Mouse (Mus musculus) myocyte (in vitro differentiated cells): ENCODE measurements around the gene Ankrd31. TPM values are rescaled to one million over a fixed set of nuclear protein-coding genes. Genes with fewer than 3 reads are reported as not detected.

ENCODE experiments used
- H3K27me3 ChIP-seq: one replicate; pipeline ENCODE4 v1.6.1; 2011; ENCODE audit not compliant: control insufficient read depth, insufficient read depth, insufficient read length
- H3K36me3 ChIP-seq: one replicate; pipeline ENCODE4 v1.6.1; 2011; ENCODE audit not compliant: control insufficient read depth, insufficient read depth
- H3K4me2 ChIP-seq: one replicate; pipeline ENCODE4 v1.6.1; 2011; ENCODE audit warnings: low read depth, control low read depth
- H3K4me3 ChIP-seq: one replicate; pipeline ENCODE4 v1.5.1; 2011; ENCODE audit warnings: mild to moderate bottlenecking, control low read depth, moderate library complexity
- H3K79me2 ChIP-seq: one replicate; pipeline ENCODE4 v1.6.1; 2011; ENCODE audit not compliant: control insufficient read depth, insufficient read depth
- H3ac ChIP-seq: one replicate; pipeline ENCODE4 v1.6.1; 2011; ENCODE audit not compliant: control insufficient read depth, insufficient read length
- CEBPB ChIP-seq: IDR thresholded peaks from 2 replicates; pipeline ENCODE4 v1.6.1; 2011; ENCODE audit warnings: mild to moderate bottlenecking, moderate library complexity; ENCODE audit not compliant: poor library complexity, insufficient read depth, severe bottlenecking
- E2F4 ChIP-seq: IDR thresholded peaks from one replicate; pipeline ENCODE4 v1.6.1; 2011; ENCODE audit warnings: mild to moderate bottlenecking, control low read depth, moderate library complexity; ENCODE audit not compliant: insufficient read depth
- MAX ChIP-seq: IDR thresholded peaks from one replicate; pipeline ENCODE4 v1.6.1; 2011; ENCODE audit warnings: low read depth, mild to moderate bottlenecking, control low read depth
- MYOD1 ChIP-seq, 3 experiments: IDR thresholded peaks; one replicate each; pipeline ENCODE4 v1.6.1; 2011; ENCODE audit warnings: control low read depth in 2 of 3, low read depth in 2 of 3, mild to moderate bottlenecking in 2 of 3, moderate library complexity in 1 of 3; ENCODE audit not compliant: insufficient read length in 2 of 3, control insufficient read depth in 1 of 3
- MYOG ChIP-seq, 3 experiments: IDR thresholded peaks; one replicate each; pipeline ENCODE4 v1.6.1; 2011; ENCODE audit warnings: control low read depth in 2 of 3, low read depth in 2 of 3, mild to moderate bottlenecking in 2 of 3; ENCODE audit not compliant: insufficient read length in 2 of 3, control insufficient read depth in 1 of 3, insufficient read depth in 1 of 3
- POLR2A ChIP-seq: IDR thresholded peaks from one replicate; pipeline ENCODE4 v1.6.1; 2011; ENCODE audit warnings: low read depth, mild to moderate bottlenecking, control low read depth, moderate library complexity; ENCODE audit not compliant: insufficient read length
- POLR2AphosphoS2 ChIP-seq: IDR thresholded peaks from one replicate; pipeline ENCODE4 v1.6.1; 2011; ENCODE audit warnings: low read depth, control low read depth; ENCODE audit not compliant: insufficient read length
- REST ChIP-seq: IDR thresholded peaks from one replicate; pipeline ENCODE4 v1.6.1; 2011; ENCODE audit warnings: mild to moderate bottlenecking, control low read depth, moderate library complexity; ENCODE audit not compliant: insufficient read depth, insufficient read length
- SRF ChIP-seq: IDR thresholded peaks from one replicate; pipeline ENCODE4 v1.6.1; 2011; ENCODE audit warnings: low read depth; ENCODE audit not compliant: control insufficient read depth, insufficient read length
- TCF12 ChIP-seq: IDR thresholded peaks from one replicate; pipeline ENCODE4 v1.6.1; 2011; ENCODE audit warnings: mild to moderate bottlenecking, control low read depth; ENCODE audit not compliant: poor library complexity, insufficient read depth, severe bottlenecking
- TCF3 ChIP-seq: IDR thresholded peaks from one replicate; pipeline ENCODE4 v1.6.1; 2011; ENCODE audit warnings: low read depth, control low read depth; ENCODE audit not compliant: insufficient read length
- USF1 ChIP-seq: IDR thresholded peaks from one replicate; pipeline ENCODE4 v1.6.1; 2011; ENCODE audit warnings: low read depth, mild to moderate bottlenecking, control low read depth, moderate library complexity
- polyA plus RNA-seq: library from polyadenylated mRNA; unstranded; fragments of >200 nt; fragmentation: generic; extraction: Trizol; gene quantifications from one replicate; pipeline ENCODE4 v1.2.1, GENCODE M21; 2012; ENCODE audit warnings: missing spikeins

The Ankrd31 gene
- polyA plus RNA-seq, 1 experiment: not detected

- H3K36me3 ChIP-seq: no peaks in the 10 kb centered on the region
- H3K4me3 ChIP-seq: no peak overlapping the region
- no peak overlapping the region for H3ac ChIP-seq
- TF ChIP-seq SRF: no peak
- no peak for TF ChIP-seq USF1
- TF ChIP-seq TCF3: no peak
- TF ChIP-seq E2F4: no peak
- TF ChIP-seq REST: no peak
- no peak for TF ChIP-seq POLR2AphosphoS2
- TF ChIP-seq MAX: no peak
- TF ChIP-seq MYOD1 (IDR thresholded peaks at IDR 0.05; ENCODE audit: control insufficient read depth in 1 of 3, insufficient read length in 2 of 3, low read depth in 2 of 3): no peak
- no peak for TF ChIP-seq TCF12
- TF ChIP-seq MYOG (IDR thresholded peaks at IDR 0.05; ENCODE audit: control insufficient read depth in 1 of 3, insufficient read depth in 1 of 3, insufficient read length in 2 of 3, low read depth in 2 of 3): no peak
- no peak for TF ChIP-seq POLR2A
- no peak for TF ChIP-seq CEBPB
- H3K79me2 ChIP-seq: no peaks in the 10 kb centered on the region
- no peaks in the 10 kb centered on the region for H3K27me3 ChIP-seq
- no peak overlapping the region for H3K4me2 ChIP-seq
Measured at GRCm38 (mm10) chr13:96735175-96735574, 12.9 kb upstream of the Ankrd31 start.

- Histone ChIP-seq H3K36me3 (no peaks in the 10 kb centered on the region), H3K4me3 (no peak overlapping the region), H3ac (no peak overlapping the region), H3K79me2 (no peaks in the 10 kb centered on the region), H3K4me2 (no peak overlapping the region), H3K27me3 (no peaks in the 10 kb centered on the region)
- no peak for TF ChIP-seq REST
- no peak for TF ChIP-seq POLR2AphosphoS2
- TF ChIP-seq SRF: no peak
- no peak for TF ChIP-seq MYOG (IDR thresholded peaks at IDR 0.05; ENCODE audit: control insufficient read depth in 1 of 3, insufficient read depth in 1 of 3, insufficient read length in 2 of 3, low read depth in 2 of 3)
- no peak for TF ChIP-seq CEBPB
- TF ChIP-seq TCF12: no peak
- TF ChIP-seq E2F4: no peak
- TF ChIP-seq TCF3: no peak
- TF ChIP-seq POLR2A: no peak
- no peak for TF ChIP-seq MYOD1 (IDR thresholded peaks at IDR 0.05; ENCODE audit: control insufficient read depth in 1 of 3, insufficient read length in 2 of 3, low read depth in 2 of 3)
- TF ChIP-seq USF1: no peak
- TF ChIP-seq MAX: no peak
Measured at GRCm38 (mm10) chr13:96740159-96740558, 7.9 kb upstream of the Ankrd31 start.

- no peaks in the 10 kb centered on the region for H3K27me3 ChIP-seq
- H3K4me2 ChIP-seq: no peak overlapping the region
- no peak overlapping the region for H3ac ChIP-seq
- TF ChIP-seq POLR2A (no peak), MYOG (IDR thresholded peaks at IDR 0.05; ENCODE audit: control insufficient read depth in 1 of 3, insufficient read depth in 1 of 3, insufficient read length in 2 of 3, low read depth in 2 of 3) (no peak), TCF12 (no peak), E2F4 (no peak), TCF3 (no peak), POLR2AphosphoS2 (no peak), REST (no peak), MAX (no peak), MYOD1 (IDR thresholded peaks at IDR 0.05; ENCODE audit: control insufficient read depth in 1 of 3, insufficient read length in 2 of 3, low read depth in 2 of 3) (no peak), CEBPB (no peak)
- H3K4me3 ChIP-seq: no peak overlapping the region
- no peaks in the 10 kb centered on the region for H3K36me3 ChIP-seq
- no peaks in the 10 kb centered on the region for H3K79me2 ChIP-seq
Measured at GRCm38 (mm10) chr13:96742871-96743270, 5.2 kb upstream of the Ankrd31 start.

- TF ChIP-seq SRF: no peak
- TF ChIP-seq REST: no peak
- no peak for TF ChIP-seq E2F4
- no peak for TF ChIP-seq POLR2AphosphoS2
- no peak for TF ChIP-seq MYOG (IDR thresholded peaks at IDR 0.05; ENCODE audit: control insufficient read depth in 1 of 3, insufficient read depth in 1 of 3, insufficient read length in 2 of 3, low read depth in 2 of 3)
- TF ChIP-seq TCF12: no peak
- no peak for TF ChIP-seq MYOD1 (IDR thresholded peaks at IDR 0.05; ENCODE audit: control insufficient read depth in 1 of 3, insufficient read length in 2 of 3, low read depth in 2 of 3)
- no peak for TF ChIP-seq TCF3
- no peak for TF ChIP-seq CEBPB
- TF ChIP-seq USF1: no peak
- TF ChIP-seq POLR2A: no peak
- TF ChIP-seq MAX: no peak
- no peak overlapping the region for H3K4me2 ChIP-seq
Measured at GRCm38 (mm10) chr13:96746055-96746454, 2.0 kb upstream of the Ankrd31 start.

More at GRCm38 (mm10) chr13:96746055-96746454, 2.0 kb upstream of the Ankrd31 start:
- no peak overlapping the region for H3ac ChIP-seq
- no peak overlapping the region for H3K4me3 ChIP-seq
- no peaks in the 10 kb centered on the region for H3K36me3 ChIP-seq
- no peaks in the 10 kb centered on the region for H3K27me3 ChIP-seq
- H3K79me2 ChIP-seq: no peaks in the 10 kb centered on the region
